Mouse (Mus musculus) erythroid progenitor cell, adult 5-6 weeks (primary cell): Measurements from ENCODE around the gene Susd6. TPM values are rescaled to one million over a fixed set of nuclear protein-coding genes. Genes with fewer than 3 reads are reported as not detected.
"Not testable (repeated sequence)": the region's sequence is repeated elsewhere in the genome, so short reads cannot be mapped to it uniquely, and the experiment has no call there.

Source experiments
- ATAC-seq: replicated peaks from 2 replicates; pipeline ENCODE4 v1.8.0; 2016; ENCODE audit warnings: moderate number of reproducible peaks, mild to moderate bottlenecking, moderate TSS enrichment, inconsistent platforms; ENCODE audit not compliant: poor library complexity, low FRiP score, severe bottlenecking
- total RNA-seq, 2 experiments: library from RNA; stranded (forward) in 1 of 2; stranded (reverse) in 1 of 2; fragments of 150-400 nt in 1 of 2; fragments of 186-747, 209-891 nt in 1 of 2; gene quantifications; 2 replicates each; pipeline versions ENCODE4 v1.2.3 to v1.2.4; 2015 to 2017; ENCODE audit warnings: low replicate concordance in 2 of 2

Gene Susd6
- total RNA-seq, 2 experiments from 2014 or later, result 39.8 to 67.7 TPM

DNA sequence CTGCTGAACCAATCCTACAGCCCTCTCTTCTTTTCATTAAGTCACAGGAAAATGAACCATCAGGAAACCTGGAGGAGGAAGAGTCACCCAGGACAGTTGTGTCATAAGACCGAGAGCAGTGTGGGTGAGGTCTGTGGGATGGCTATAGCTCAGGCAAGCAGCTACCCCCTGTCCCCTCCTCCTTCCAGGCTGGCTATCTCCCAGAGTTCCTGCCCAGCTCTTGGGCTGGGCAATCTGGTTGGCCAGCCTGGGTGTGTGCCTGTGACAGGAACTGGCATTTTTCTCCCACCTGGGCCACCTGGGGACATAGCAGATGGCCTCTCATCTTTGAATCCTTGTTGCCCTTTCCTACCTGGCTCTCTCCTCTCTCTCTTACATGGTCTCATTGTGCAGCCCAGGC is 6.4 kb upstream of the Susd6 start:
- ATAC-seq, result peak; percentile 57; the same call in 1 of the 2 replicates

DNA sequence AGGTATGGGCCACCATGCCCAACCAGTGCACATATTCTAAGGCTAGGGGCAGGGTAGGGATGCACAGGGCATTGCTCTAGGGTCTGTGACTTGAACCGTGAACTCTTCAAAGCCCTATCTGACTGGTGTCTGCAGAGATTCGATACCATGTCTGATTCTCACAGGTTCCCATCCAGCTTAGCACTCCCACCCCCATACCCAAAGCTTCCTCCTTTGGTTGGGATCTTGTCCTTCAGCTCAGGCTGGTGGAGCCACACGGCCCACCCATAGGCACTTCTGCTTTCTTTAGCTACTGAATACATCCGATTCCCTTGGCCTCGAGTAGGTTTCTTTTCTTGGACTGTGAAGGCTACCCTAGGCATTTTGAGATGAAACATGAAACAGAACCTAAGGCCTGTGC is 5.3 kb upstream of the Susd6 start:
- no peak for ATAC-seq

DNA sequence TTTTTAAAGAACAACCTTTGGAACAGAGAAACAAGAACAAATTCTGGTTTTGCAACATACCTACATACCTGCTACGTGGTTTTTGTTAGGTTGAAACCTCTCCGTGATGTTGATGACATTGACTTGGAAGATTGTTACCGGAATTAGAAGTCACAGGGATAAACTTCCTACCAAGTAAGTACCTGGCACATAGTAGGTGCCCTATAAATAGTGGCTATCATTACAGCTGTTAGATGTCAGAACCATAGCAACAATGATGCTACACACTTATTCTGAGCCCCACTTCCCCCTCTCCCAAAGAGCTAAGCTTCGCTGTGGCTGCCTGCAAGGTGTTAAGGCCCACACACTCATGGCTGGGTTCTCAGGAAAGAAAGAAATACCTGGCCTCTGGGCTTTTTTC is 4.7 kb upstream of the Susd6 start:
- no peak for ATAC-seq

DNA sequence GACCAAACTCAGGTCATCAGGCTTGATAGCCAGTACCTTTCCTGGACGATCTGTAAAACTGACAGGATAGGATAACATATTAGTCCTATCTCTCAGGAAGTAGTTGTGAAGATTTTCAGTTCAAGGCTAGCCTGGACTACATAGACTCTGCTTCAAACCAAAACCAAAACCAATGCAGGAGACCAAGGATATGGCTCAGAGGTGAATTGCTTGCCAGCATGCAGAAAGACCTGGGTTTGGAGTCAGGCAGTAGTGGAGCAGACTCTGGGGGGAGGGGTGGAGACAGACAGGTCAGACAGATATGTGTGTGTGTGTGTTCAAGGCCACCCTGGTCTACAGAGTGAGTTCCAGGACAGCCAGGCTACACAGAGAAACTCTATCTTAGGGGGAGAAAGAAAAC is 3.7 kb upstream of the Susd6 start:
- no peak for ATAC-seq

DNA sequence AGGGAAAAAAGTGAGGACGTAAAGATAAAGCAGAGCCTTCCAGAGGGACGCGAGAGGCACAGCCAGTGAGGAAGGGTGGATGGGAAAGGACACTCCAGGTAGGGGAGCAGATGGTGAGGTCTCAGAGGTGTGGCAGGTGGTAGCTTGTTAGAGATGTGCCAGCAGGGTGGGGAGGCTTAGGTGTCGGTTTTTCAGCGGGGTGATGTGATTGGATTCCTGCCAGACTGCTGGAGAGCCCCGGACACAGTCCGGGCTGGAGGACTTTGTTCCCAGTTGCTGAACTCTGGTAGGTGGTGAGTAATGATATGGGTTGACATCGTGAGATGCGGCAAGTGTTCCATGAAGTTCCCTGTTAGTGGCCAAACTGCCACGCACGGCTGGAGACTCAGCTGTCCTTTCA is 2.7 kb upstream of the Susd6 start:
- ATAC-seq, result no peak

DNA sequence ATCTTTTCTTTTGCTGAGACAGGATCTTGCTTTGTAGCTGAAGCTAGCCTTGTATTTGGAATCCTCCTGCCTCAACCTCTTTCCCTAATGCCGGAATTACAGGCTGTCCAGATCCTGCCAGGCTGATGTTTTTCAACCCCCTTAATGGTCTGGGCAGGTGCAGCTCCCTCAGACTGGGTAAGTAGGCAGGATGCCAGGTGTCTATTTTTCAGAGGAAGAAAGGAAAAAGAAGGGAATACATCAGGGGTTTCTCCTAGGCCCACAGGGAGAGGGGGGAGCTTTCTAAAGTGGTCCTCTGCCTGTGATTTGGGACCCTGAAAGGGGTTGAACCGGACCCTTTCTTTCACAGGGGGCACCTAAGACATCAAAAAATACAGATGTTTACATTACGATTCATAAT is 2.1 kb upstream of the Susd6 start:
- no peak for ATAC-seq

DNA sequence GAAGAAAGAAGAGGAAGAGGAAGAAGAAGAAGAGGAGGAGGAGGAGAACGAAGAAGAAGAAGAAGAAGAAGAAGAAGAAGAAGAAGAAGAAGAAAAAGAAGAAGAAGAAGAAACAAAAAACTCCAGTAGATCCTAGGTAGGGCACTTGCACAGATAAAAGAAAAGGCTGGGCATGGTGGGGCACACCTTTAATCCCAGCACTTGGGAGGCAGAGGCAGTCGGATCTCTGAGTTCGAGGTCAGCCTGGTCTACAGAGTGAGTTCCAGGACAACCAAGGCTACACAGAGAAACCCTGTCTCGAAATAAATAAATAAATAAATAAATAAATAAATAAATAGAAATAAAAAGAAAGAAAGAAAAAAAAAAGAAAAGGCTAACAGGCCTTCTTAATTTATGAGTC is 1.0 kb upstream of the Susd6 start:
- ATAC-seq, result not testable (repeated sequence)

DNA sequence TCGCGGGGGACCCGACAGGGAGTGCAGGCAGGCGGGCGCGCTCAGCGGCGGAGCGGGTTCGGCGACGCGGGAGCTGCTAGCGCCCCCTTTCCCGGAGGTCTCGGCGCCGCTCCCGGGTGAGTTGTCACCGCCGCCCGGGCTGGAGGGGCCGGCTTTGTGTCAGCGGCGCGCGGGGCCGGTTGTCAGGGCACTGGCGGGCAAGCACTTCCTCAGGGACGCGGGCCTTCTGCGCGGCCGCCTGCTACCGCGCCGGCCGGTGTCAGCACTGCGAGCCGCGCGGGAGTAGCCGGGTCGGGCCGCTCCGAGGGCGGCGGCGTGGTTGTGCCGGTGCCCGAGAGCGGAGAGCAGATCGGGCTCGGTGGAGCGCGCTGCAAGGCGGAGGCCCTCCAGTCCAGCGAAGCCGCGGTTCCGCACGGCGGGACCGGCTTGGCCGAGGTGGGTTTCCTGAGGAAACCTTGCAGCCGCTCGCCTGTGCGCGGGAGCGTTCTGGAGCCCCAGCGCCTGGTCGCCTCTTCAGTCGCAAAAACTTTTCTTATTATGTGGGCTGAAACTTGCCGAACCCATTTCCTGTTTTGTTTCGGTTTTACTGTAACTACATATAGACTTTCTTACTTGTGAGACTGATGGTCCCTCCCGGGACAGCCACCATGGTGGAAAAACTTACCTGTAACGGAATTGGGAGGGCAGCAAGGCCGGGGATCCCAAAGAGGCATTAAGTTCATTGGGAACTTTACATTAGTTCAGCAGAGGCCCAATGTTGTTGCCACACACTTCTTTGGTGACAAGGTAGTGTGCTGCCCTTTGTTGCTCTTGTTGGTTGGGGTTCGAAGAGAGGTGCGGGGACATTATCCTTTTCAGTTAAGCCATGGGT is 625 bp downstream of the Susd6 start:
- peak; percentile 46; the same call in 1 of the 2 replicates for ATAC-seq

DNA sequence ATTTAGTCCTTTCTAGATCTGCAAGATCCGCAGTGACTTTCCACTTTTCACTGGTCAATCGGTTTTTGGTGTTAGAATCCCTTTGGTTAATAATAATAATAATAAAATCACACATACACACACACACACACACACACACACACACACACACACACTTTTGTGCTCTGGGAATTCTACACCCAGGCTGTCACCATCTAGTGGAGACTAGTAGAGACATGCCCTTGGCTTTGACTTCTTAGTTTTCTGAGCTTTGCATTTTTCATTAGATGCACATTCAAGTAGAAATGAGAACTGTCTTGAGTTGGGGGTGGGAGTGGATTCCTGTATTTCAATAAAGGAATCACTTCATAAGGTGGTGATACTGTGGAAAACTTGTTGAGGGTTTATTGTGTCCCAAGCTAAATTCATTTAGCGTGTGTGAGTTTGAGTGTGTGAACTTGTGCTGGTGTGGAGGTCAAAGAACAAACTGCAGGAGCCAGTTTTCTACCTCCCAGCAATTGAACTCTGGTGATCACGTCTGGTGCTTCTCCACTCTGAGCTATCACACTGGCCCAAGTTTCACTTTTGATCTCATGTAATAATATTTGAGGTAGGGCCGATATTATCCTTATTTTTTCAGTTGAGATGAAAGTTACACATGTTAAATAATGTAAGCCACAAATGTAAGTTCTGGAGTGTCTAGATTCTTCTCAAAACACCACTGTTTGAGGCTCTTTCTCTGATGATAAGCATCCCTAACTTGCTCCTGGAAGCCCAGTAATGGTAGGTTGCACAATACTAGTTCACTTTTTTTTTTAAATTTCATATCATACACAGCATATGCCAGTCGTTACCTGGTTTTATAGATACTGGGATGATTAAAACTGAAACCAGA is 1.5 kb downstream of the Susd6 start:
- 0 out of 2 replicates have a peak, but pooled peaks have one; percentile 27 for ATAC-seq

DNA sequence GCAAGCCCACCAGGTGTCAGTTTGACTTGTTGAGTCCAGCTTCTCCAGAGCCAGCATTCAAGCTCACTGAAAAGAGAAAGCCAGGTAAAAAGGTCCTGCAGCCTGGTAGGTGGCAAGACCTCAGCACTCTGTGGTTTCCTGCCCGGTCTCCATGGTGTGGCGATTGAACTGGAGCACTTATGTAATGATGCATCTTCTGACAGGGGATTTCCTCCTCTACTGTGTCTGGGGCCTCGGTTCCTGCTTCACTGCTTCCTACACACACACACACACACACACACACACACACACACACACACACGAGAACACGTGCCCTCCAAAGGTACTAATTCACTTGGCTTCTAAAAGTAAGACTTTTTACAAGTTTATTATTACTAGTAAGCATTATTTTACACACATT is 2.6 kb downstream of the Susd6 start:
- ATAC-seq, result no peak

DNA sequence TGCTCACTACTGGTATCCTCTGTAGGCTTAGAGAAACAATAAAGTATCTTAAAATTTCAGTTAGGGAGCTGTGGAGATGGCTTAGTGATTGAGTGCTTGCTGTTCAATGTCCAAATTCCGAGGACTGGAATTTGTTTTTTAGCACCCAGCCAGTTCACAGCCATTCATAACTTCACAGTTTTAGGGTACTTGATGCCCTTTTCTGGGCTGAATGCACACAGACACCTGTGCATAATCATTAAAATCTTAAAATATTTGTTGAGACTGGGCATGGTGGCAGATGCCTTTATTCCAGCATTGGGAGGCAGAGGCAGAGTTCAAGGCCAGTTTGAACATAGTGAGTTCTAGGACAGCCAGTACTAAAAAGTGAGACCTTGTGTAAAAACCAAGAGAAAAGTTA is 3.2 kb downstream of the Susd6 start:
- ATAC-seq, result no peak

DNA sequence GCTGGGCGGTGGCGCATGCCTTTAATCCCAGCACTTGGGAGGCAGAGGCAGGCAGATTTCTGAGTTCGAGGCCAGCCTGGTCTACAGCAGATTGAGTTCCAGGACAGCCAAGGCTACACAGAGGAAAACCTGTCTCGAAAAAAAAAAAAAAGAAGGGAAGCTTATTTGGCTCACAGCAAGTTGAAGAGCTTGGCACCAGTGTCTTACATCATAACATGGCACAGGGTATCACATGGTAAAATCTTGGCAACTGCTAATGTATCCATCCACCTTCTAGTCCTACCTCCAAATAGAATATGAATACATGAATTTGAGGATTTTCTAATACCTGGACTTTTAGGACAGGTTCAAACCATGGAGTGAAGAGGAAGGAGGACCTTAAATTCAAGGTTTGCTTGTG is 4.2 kb downstream of the Susd6 start:
- no peak for ATAC-seq

DNA sequence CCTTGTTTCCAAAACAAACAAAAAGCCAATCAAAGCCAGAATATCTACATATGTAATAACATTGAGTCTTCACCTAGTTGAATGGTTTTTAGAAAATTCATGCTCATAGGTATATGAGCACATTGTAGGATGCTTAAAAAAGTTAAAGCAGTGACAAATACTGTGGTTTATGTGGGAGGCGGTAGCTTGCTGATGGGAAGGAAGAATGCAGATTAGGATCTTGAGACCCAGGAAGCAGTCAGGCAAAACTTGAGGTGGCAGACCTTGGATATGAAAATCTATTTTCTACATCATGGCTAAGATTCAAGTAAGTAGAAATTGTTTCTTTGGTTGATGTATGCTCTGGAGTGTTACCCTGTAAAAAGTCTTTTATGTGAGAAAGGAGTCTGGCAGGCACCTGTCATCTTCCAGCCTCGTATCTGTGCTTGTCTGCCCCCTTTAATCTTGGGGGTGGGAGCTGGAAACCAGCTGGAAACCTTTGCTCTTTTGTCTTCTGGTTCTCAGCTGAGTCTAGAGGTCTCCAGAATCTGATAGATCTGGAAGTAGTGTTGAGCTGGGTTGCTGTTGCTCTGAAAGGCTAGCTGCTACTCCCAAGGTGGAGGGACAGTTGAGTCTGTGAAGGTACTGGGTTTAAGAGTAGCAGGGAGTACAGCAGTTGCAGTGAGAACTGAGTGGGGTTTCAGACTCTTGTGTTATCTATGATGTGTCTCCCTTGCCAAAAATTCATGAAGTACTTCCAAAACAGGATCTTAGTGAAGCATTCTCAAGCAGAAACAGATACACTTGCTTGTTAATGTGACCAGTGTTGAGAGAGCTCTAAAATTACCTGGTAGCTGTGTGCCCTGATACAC is 4.8 kb downstream of the Susd6 start:
- no peak for ATAC-seq

DNA sequence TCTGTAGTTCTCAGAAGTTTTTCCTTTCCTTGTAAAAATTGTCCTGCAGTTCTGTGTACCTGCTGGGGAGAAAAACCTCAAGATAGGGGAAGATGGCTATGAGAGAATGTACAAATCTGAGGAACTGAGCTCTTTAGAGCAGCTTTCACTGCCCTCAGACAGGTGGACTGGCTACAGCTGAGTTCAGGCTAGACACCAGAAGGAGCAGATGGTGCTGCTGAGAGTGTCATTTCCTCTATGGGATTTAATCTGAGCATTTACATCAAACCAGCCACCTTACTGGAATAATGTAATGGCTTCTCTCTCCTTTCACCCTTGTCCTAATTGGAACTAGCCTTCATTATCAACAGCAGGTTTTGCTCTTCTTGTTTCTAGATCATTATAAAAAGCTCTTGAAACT is 8.0 kb downstream of the Susd6 start:
- no peak for ATAC-seq

DNA sequence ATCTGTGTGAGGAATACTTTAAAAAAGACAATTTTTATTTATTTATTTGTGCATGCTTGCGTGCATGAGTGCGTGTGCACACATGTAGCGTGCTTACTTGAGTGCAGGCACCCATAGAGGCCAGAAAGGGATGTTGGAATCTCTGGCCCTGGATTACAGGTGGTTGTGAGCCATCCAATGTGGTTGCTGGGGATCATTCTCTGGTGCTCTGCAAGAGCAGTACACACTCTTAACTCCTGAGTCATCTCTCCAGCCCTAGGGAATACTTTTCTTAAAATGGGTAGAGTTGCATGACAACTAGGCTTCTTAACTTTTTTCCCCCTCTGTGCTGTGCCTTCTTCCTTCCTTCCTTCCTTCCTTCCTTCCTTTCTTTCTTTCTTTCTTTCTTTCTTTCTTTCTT is 9.8 kb downstream of the Susd6 start:
- ATAC-seq, result no peak

DNA sequence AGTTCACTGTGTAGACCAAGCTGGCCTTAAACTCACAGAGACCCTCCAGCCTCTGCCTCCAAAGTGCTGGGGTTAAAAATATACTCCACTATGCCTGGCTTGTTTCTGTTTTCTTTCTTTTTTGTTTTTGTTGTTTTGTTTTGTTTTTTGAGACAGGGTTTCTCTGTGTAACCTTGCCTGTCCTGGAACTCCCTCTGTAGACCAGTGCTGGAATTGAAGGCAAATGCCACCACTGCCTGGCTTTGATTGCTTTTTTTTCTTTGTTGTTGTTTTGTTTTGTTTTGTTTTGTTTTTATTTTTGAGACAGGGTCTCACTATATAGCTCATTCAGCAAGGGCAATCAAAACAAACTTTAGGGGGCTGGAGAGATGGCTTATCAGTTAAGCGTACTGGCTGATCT is 11.1 kb downstream of the Susd6 start:
- no peak for ATAC-seq

DNA sequence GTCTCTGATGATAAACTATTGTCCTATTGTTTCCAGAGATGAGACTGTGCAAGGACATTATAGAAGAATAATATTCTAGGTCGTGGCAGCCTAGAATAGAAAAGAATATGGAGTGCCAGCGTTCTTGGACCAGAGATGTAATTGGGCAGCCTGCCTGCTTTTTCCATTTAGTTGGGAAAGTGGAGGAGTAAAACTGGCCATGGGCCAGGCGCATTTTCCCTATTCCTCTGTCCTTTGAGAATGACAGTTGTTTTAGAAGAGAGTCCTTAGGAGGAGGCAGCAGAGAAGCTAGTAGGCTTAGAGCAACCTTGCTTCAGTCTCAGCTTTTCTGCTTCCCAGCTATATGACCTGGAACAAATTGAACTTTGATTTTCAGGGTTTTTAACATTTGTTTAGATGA is 13.6 kb downstream of the Susd6 start:
- no peak for ATAC-seq

DNA sequence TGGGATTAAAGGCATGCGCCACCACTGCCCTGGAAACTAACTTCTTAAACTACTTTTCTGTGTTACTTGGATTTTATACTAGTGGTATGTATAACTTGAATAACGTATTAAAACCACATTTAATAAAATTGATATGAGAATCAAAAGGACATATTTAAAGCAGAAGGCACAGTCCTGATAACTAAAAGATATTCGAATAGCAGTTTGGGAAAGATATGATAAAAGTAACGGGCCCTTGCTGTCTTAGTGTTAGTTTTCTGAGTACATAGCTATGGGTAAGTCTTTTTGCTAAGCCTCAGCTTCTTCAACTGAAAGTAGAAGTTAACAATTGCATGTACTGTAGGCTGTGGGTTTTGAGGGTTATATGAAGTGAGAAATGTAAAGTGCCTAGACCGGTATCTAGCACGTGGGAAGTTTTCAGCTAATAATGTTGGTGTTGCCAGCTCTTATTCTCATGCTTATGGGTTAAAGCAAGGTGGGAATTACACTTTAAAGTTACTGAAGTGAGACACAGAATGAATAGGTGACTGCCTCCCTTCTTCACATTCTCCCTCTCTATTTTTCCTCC is 14.6 kb downstream of the Susd6 start:
- no peak; the same call in 1 of the 2 replicates for ATAC-seq

DNA sequence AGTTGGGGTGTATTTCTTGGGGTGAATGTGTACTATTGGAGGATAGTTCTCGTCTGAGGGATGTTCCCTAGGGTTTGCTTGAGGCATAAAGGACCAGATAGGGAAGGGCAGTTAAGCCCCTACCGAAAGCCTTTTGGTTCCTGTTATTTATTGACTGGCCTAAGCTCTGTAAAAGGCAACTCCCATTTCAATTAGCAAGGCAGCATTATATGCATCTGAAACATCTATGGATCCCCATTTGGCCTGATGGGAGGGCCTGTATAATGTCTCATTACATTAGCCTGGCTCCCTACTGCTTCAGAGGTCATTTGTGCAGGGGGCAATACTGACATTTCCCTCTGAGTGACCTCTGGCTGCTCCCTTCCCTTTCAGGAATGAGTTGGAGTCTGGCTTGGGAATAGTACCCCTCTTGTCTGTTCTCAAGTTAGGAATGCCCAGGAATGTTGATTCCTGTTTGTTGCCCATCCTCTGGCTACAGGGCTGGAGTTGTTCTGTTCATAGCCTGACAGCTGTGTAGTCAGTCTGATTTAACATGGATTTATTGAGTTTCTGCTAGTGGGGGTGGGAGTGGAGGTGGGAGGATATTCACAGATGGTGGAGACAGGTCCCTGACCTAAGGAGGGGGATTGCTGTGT is 17.3 kb downstream of the Susd6 start:
- no peak for ATAC-seq
